Mouse (Mus musculus): ENCODE data around the gene 1700001J03Rik.
A peak's percentile ranks its signal among the peaks of the same experiment; 100 is the strongest.
"Not testable (repeated sequence)": the region's sequence is repeated elsewhere in the genome, so short reads cannot be mapped to it uniquely, and the experiment has no call there.

Gene 1700001J03Rik

GRCm38 (mm10) chr5:146187441-146187840 is 2.3 kb upstream of the 1700001J03Rik start:
- DNase-seq = peak; percentile 77

- DNase-seq = peak; percentile 44
Measured at GRCm38 (mm10) chr5:146172744-146173143, 12.4 kb downstream of the 1700001J03Rik start.

- not testable (repeated sequence) for DNase-seq
Measured at GRCm38 (mm10) chr5:146170621-146171020, 14.5 kb downstream of the 1700001J03Rik start, which contains the start of gene Gm6309. Gene Gm6309 (minus strand): TSS chr5:146170721.

GRCm38 (mm10) chr5:146160439-146160838 is 24.7 kb downstream of the 1700001J03Rik start, which contains the start of gene Gm5565:
Gene Gm5565 (minus strand): TSS chr5:146160539.
- DNase-seq = not testable (repeated sequence)

- not testable (repeated sequence) for DNase-seq
Measured at GRCm38 (mm10) chr5:146158326-146158725, 26.8 kb downstream of the 1700001J03Rik start.

GRCm38 (mm10) chr5:146150454-146150853 is 34.6 kb downstream of the 1700001J03Rik start:
- DNase-seq = no peak

DNA sequence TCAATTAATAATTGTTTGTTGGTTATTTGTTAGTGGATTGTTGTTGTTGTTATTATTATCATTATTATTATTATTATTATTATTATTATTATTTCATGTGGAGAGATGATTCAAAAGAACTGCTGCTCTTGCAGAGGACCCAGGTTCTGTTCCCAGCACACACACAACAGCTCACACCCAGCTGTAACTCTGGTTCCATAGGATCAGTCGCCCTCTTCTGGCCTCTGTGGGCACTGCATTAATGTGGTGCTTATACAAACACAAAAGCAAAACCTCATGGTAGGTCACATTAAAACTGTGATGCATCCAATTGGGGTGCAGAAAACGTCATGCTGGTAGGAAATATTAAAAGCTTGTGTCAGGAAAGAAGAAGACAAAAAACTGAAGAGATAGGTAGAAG is 37.2 kb downstream of the 1700001J03Rik start:
- no peak for DNase-seq
